ENCODE assay signal across 8 mouse cellular contexts in the genomic region with DNA sequence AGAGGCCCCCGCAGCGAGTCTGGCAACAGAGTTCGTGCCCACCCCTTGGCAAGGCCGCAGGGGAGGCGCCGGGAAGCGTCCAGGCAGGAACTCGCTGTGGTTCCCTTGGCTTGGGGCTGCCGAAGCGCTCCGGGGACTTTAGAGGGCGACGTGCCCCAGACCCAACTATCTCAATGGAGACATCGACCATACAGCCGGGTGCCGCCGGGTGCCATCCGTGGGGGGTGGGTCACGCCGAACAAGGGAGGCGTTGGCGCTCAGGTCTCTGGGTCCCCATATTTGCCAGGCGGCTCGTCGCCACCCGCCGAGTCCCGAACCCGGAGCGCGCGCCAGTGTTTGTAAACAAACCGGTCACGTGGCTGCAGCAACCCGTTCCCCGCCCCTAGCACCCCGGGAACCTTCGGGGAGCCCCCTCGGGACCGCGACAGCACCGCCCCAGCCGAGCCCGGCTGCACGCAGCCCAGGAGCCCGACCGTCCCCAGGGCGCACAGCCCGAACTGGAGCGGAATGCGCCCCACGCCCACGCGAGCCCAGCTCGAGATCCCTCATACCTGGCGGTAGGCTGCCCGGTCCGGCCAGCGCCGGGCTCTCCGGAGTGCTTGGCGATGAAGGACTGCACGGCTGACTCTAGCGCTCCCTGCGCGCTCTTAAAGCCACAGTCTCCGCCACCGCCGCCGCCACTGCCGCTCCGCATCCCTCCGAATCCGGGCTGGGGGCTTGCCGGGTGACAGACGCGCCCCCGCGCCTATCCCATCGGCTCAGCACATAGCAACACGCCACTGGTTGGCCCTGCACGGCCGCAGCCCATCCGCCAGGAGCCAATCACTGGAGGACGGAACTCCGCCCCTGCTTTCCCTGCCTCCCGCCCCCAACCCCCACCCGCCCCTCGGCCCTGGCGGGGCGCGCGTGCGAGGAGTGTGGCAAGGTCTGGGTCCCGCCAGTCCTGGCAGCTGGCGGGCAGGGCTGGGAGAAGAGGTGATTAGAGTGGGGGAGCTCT. TPM values are rescaled to one million over a fixed set of nuclear protein-coding genes. Genes with fewer than 3 reads are reported as not detected.
DNase-seq lines count a peak whose midpoint lies in the region; ATAC-seq lines count a peak whose summit lies in the region.

A gene (minus strand): TSS at position 667 of the 997 bp plus-strand sequence.

- H3K27me3 ChIP-seq in embryonic facial prominence, embryonic 12.5 days: no peaks in the 10 kb centered on the region
- no peaks in the 10 kb centered on the region for H3K27me3 ChIP-seq in limb, embryonic 13.5 days
- no peaks in the 10 kb centered on the region for H3K27me3 ChIP-seq in midbrain, embryonic 15.5 days (replicated peaks)

- H3K27ac ChIP-seq in embryonic facial prominence, embryonic 12.5 days: peak within 1 kb of the TSS; percentile 94
- peak within 1 kb of the TSS; percentile 91 for H3K27ac ChIP-seq in limb, embryonic 13.5 days
- H3K27ac ChIP-seq in midbrain, embryonic 15.5 days: peak within 1 kb of the TSS; percentile 89

- peak; percentile 100 for ATAC-seq in embryonic facial prominence, embryonic 12.5 days (ENCODE audit: insufficient number of reproducible peaks, insufficient read depth, low FRiP score, low TSS enrichment)
- peak; percentile 100 for ATAC-seq in limb, embryonic 13.5 days (ENCODE audit: low FRiP score, low read depth)
- ATAC-seq in midbrain, embryonic 15.5 days (replicated peaks): peak; percentile 100

- no peaks in the 10 kb centered on the region for H3K9me3 ChIP-seq in embryonic facial prominence, embryonic 12.5 days
- H3K9me3 ChIP-seq in limb, embryonic 13.5 days: no peaks in the 10 kb centered on the region
- no peaks in the 10 kb centered on the region for H3K9me3 ChIP-seq in midbrain, embryonic 15.5 days

- H3K4me3 ChIP-seq in embryonic facial prominence, embryonic 12.5 days: peak within 1 kb of the TSS; percentile 92
- H3K4me3 ChIP-seq in limb, embryonic 13.5 days: peak within 1 kb of the TSS; percentile 98
- peak within 1 kb of the TSS; percentile 91 for H3K4me3 ChIP-seq in midbrain, embryonic 15.5 days

- DNase-seq in 3T3-L1 (ENCODE audit: low read depth, low spot score): peak; percentile 88
- peak; percentile 98 for DNase-seq in adrenal gland, postnatal 25 days
- peak; percentile 96 for DNase-seq in heart, adult 8-10 months (ENCODE audit: low spot score)
- peak; percentile 95 to 97 for DNase-seq in kidney, adult 8-10 months
- peak; percentile 80 to 84 for DNase-seq in spleen, adult 18-20 months

- no peaks in the 10 kb centered on the region for H3K36me3 ChIP-seq in embryonic facial prominence, embryonic 12.5 days
- no peaks in the 10 kb centered on the region for H3K36me3 ChIP-seq in limb, embryonic 13.5 days
- no peaks in the 10 kb centered on the region for H3K36me3 ChIP-seq in midbrain, embryonic 15.5 days (replicated peaks)

- H3K4me1 ChIP-seq in embryonic facial prominence, embryonic 12.5 days: peaks cover 34% of the 10 kb centered on the region
- H3K4me1 ChIP-seq in limb, embryonic 13.5 days: peaks cover 39% of the 10 kb centered on the region
- H3K4me1 ChIP-seq in midbrain, embryonic 15.5 days: peaks cover 51% of the 10 kb centered on the region

- peak within 1 kb of the TSS; percentile 90 for H3K9ac ChIP-seq in embryonic facial prominence, embryonic 12.5 days
- H3K9ac ChIP-seq in limb, embryonic 13.5 days: peak within 1 kb of the TSS; percentile 88
- H3K9ac ChIP-seq in midbrain, embryonic 15.5 days: peak within 1 kb of the TSS; percentile 70

- peak within 1 kb of the TSS; percentile 85 for H3K4me2 ChIP-seq in embryonic facial prominence, embryonic 12.5 days (replicated peaks)
- peak within 1 kb of the TSS; percentile 85 for H3K4me2 ChIP-seq in limb, embryonic 13.5 days (replicated peaks)
- peak within 1 kb of the TSS; percentile 94 for H3K4me2 ChIP-seq in midbrain, embryonic 15.5 days

- WGBS in embryonic facial prominence, embryonic 12.5 days: under 1% methylated on average over 96 of the region's 96 CpGs
- under 1% methylated on average over 95 of the region's 96 CpGs for WGBS in limb, embryonic 13.5 days
- under 1% methylated on average over 76 of the region's 96 CpGs for WGBS in midbrain, embryonic 15.5 days

RNA-seq across cellular contexts. Expression of the gene that starts here (rescaled TPM):
- 38.3 and 38.6 TPM in 2 replicates for total RNA-seq in adrenal gland, postnatal 25 days (2021)
- 10.7 and 11.6 TPM in 2 replicates for polyA plus RNA-seq in embryonic facial prominence, embryonic 12.5 days (2016; fragmentation: Nextera tagmentation; extraction: Ambion mirVana)
- 10 to 100 TPM in 2 of 4 experiments, 1 to 10 TPM in 2; 8.2 to 15.7 (median 11.9) TPM for total RNA-seq in heart, adult 8-10 months (2022)
- 11.6 and 12.5 TPM in 2 replicates for polyA plus RNA-seq in limb, embryonic 13.5 days (2015; fragmentation: Nextera tagmentation; extraction: Ambion mirVana)
- polyA plus RNA-seq in midbrain, embryonic 15.5 days (2015; fragmentation: Nextera tagmentation; extraction: Ambion mirVana): 6.6 and 6.8 TPM in 2 replicates

Comparison
In these comparisons a context has a peak if more than half of its experiments do, and no peak if none do; other contexts are left out.
1. Peak in every context shown above with its lines: DNase-seq, ATAC-seq, H3K4me3 ChIP-seq and H3K27ac ChIP-seq.